Mouse (Mus musculus) kidney, postnatal 25 days (tissue): Measurements from ENCODE around the gene Trim47.

Experiments
- DNase-seq, 2 experiments: peaks; one replicate each; pipeline ENCODE4 v3.0.0; 2021; ENCODE audit warnings: mixed read lengths in 2 of 2

The Trim47 gene

GRCm38 (mm10) chr11:116127156-116127980 lies at the start of gene Trim47:
Gene Trim47 (minus strand): TSS chr11:116127210.
- DNase-seq, result peak; percentile 89 to 95

GRCm38 (mm10) chr11:116176010-116176409 lies 49.0 kb upstream of the Trim47 start:
- no peak for DNase-seq

- DNase-seq, result peak; percentile 65 to 91
Observed at GRCm38 (mm10) chr11:116174775-116175448, 47.9 kb upstream of the Trim47 start.

- peak; percentile 34 to 76 for DNase-seq
Observed at GRCm38 (mm10) chr11:116171959-116172358, 44.9 kb upstream of the Trim47 start.

- peak; percentile 13 to 62 for DNase-seq
Observed at GRCm38 (mm10) chr11:116170003-116170800, 43.2 kb upstream of the Trim47 start.

GRCm38 (mm10) chr11:116169214-116169613 lies 42.2 kb upstream of the Trim47 start:
- DNase-seq, result no peak

GRCm38 (mm10) chr11:116167884-116168439 lies 41.0 kb upstream of the Trim47 start, which contains the start of gene Fbf1:
Gene Fbf1 (minus strand): TSS chr11:116168166.
- peak; percentile 94 to 98 for DNase-seq

GRCm38 (mm10) chr11:116167232-116167631 lies 40.2 kb upstream of the Trim47 start:
- DNase-seq, result no peak

- peak; percentile 60 to 83 for DNase-seq
Observed at GRCm38 (mm10) chr11:116163002-116163401, 36.0 kb upstream of the Trim47 start.

GRCm38 (mm10) chr11:116162146-116162545 lies 35.1 kb upstream of the Trim47 start:
- no peak for DNase-seq

GRCm38 (mm10) chr11:116161312-116161711 lies 34.3 kb upstream of the Trim47 start:
- no peak for DNase-seq

- DNase-seq, result no peak
Observed at GRCm38 (mm10) chr11:116150960-116151359, 23.9 kb upstream of the Trim47 start.

GRCm38 (mm10) chr11:116149341-116149740 lies 22.3 kb upstream of the Trim47 start:
- DNase-seq, result no peak

- no peak for DNase-seq
Observed at GRCm38 (mm10) chr11:116148761-116149221, 21.8 kb upstream of the Trim47 start.

- DNase-seq, result peak; percentile 71 to 91
Observed at GRCm38 (mm10) chr11:116146294-116146985, 19.4 kb upstream of the Trim47 start.

GRCm38 (mm10) chr11:116145481-116146293 lies 18.7 kb upstream of the Trim47 start:
- DNase-seq, result peak in 1 of 2 experiments; percentile 60

- no peak for DNase-seq
Observed at GRCm38 (mm10) chr11:116143468-116143867, 16.5 kb upstream of the Trim47 start.

GRCm38 (mm10) chr11:116142211-116142991 lies 15.4 kb upstream of the Trim47 start:
- no peak for DNase-seq

- DNase-seq, result peak; percentile 93 to 95
Observed at GRCm38 (mm10) chr11:116138468-116139138, 11.6 kb upstream of the Trim47 start, which contains the start of gene Mrpl38. Gene Mrpl38 (minus strand): TSS chr11:116138868.

- no peak for DNase-seq
Observed at GRCm38 (mm10) chr11:116138096-116138467, 11.1 kb upstream of the Trim47 start.
